Mouse (Mus musculus) embryo, embryonic 11 days (tissue): ENCODE measurements around the gene Rcn1.

ENCODE experiments used
- DNase-seq: peaks from one replicate; pipeline ENCODE4 v3.0.0-alpha.2; 2015

The Rcn1 gene

DNA sequence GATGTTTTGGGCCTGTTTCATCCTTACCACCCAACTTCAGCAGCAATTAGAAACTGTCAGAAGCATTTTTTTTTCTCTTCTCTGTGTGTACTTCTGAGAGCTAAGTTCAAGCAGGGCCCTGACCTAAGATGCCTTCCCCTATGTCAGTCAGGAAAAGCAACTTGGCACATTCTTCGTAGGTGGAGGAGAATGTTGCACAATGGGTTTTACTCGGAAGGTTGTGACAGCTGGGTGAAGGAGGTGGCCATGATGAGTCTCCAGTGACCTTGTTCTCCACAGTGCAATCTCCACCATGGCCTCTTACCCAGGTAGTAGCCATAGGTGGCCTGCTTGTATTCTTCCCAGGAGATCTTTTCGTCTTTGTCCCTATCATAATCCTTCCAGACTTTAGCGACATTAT, 4.7 kb downstream of the Rcn1 start:
- no peak for DNase-seq

GRCm38 (mm10) chr2:105392514-105392913, 6.6 kb downstream of the Rcn1 start:
- no peak for DNase-seq

DNA sequence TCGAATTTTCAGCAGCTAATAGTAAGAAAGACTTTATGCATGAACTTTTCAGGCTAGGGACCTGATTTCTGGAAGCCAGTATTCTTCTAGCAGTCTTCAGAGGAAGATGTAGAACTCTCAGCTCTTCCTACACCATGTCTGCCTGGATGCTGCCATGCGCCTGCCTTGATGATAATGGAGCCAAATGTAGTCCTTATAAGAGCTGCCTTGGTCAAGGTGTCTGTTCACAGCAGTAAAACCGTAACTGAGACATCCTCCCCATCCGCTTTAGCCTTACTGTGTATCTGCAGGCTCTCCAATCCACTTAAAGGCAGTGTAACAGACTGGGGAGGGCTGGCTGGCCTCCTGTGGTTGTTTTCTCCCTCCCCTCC, 7.7 kb downstream of the Rcn1 start:
- DNase-seq, result no peak

DNA sequence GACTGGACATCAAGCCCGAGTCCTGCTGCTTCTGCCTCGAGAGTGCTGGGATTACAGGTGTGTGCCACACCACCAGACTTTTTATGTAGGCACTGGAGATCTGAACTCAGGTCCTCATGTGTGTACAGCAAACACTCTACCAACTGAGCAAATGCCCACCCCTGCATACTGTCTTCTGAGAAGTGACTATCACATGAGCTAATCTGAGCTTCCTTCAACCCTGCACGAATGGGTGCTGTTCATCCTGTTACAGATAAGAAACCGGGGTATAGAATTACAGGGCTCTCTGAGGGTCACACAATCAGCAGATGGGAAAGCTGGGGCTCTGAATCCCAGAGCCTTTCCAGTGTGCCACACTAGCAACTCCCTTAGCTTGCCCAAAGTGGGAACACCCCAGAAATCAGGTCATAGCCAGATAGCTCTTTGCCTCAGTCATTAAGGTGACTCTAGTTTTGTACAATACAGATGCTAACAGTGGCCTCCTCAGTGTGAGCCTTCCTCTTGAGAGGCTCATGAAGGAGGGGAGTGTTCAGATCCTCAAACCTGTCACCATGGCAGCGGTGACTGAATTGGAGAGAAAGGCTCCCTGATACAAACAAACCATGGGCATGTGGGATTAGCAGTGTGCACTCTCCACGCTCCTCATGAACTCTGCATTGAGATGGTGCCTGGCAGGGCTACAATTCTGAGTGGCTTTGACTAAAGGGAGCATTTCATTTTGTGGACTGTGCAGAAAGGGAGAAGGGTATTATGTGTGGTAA, 8.3 kb downstream of the Rcn1 start:
- no peak for DNase-seq

- DNase-seq, result no peak
Observed at GRCm38 (mm10) chr2:105389007-105389890, 9.9 kb downstream of the Rcn1 start.

DNA sequence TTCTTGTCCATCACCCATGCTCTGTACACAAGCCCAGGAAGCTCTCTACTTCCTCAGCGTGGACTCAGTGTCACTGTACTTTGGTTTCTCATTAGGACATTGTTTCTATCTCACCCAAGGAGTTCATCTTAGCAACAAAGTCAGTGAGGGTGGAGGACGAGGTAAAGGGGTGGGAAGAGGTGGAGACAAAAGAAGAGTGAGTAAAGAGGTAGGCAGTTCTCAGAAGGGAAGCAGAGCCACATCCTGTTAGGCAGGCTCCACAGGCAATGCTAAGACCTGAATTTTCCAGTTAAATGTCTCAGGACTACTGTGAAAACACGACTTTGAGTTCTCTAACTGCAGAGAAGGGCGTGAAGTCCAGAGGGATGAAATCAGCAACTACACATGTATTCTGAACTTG, 12.7 kb downstream of the Rcn1 start:
- DNase-seq, result no peak

- DNase-seq, result no peak
Observed at GRCm38 (mm10) chr2:105384998-105385397, 14.1 kb downstream of the Rcn1 start.

GRCm38 (mm10) chr2:105383063-105383462, 16.1 kb downstream of the Rcn1 start:
- DNase-seq, result no peak

DNA sequence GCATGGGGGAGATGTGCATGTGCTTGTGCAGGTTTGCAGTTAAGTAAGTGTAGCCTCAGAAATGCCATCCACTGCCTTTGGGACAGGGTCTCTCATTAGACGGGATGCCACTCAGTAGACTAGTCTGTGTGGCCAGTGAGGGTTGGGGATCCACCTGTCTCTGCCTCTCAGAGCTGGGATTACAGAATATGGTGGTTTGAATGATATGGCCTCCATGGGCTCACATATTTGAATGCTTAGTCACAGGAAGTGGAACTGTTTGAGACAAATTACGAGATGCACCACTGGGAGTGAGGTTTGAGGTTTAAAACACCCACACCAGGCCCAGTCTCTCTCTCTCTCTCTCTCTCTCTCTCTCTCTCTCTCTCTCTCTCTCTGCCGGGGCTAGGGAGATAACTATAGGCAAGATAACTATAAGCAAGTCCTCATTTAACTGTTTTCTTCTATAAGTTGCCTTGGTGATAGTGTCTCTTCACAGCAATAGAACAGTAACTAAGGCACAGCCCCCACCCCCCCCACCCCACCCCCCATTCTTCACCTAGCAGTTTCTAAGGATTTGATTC, 18.3 kb downstream of the Rcn1 start:
- DNase-seq, result no peak

- DNase-seq, result no peak
Observed at GRCm38 (mm10) chr2:105379682-105380081, 19.4 kb downstream of the Rcn1 start.

GRCm38 (mm10) chr2:105375705-105376104, 23.4 kb downstream of the Rcn1 start:
- DNase-seq, result no peak

DNA sequence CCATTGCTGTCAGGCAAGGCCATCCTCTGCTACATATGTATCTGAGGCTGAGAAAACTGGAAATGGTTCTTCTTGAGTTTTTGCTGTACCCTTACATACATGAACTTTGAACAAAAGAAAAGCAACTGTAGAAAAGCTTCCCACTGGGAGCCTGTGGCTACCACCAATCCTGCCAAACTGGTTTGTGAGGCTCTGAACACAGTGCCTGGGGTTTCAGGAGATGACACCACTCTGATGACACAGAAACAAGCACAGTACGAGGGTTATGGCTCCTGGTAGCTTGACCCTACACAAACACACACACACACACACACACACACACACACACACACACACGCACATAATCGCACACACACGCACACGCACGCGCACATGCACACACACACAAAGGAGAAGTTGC, 23.9 kb downstream of the Rcn1 start:
- no peak for DNase-seq

DNA sequence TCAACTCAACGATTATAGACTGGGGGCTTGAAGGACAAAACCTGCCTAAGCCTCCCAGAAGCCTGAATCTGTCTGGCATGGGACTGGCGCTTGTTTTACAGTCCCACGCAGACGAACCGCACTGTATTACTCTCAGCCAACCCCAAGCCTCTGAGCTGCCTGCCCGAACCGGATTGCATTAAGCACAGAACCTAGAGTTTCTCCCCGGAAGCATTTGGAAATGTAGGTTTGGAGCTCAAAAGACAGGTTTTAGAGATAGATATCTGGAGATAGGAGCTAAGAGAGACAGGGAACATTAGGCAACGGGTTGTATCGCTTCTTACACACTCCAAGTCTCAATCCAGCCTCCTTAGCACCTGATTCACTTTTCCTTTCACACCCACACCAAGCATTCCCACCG, 25.5 kb downstream of the Rcn1 start:
- DNase-seq, result no peak

- no peak for DNase-seq
Observed at GRCm38 (mm10) chr2:105372727-105373126, 26.4 kb downstream of the Rcn1 start.

- no peak for DNase-seq
Observed at GRCm38 (mm10) chr2:105372156-105372555, 27.0 kb downstream of the Rcn1 start.

- DNase-seq, result peak; percentile 24
Observed at GRCm38 (mm10) chr2:105370698-105371097, 28.4 kb downstream of the Rcn1 start.

GRCm38 (mm10) chr2:105370240-105370639, 28.9 kb downstream of the Rcn1 start:
- DNase-seq, result peak; percentile 26

DNA sequence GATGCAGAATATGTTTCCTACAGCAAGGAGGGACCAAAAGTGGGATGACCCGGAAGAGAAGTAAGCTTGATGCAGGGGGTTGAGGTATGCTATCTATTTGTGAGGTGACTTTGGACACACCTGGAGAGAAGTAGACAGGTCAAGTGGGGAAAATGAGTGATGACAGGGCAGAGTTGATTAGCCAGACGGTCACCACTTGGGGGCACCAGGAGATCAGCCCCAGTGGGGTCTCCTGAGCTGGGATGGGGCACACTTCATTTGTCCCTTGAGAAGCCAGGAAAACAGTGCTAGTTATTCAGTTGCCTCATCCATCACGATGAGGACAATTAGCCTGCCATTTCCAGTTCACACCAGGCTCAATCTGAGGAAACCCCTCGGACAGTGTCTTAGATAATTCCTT, 31.5 kb downstream of the Rcn1 start:
- no peak for DNase-seq

DNA sequence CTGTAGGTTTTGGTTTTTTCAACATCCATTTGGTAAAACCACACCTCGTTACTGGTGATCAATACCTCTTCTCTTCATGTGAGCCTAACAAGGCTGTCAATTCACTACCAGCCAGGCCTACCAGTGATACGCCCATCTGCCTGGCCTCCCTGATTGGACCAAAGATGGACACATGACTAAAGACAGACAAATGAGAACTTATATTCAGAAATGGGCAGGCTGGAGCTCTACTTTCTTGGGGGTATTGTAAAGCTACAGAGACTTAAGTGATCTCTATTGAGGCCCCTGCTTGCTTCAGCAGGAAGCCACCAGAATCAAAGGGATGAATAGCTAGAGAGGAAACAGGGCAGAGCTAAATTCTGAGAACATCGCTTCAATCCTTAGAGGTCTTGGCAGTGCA, 41.1 kb downstream of the Rcn1 start:
- DNase-seq, result no peak

GRCm38 (mm10) chr2:105356791-105357190, 42.3 kb downstream of the Rcn1 start:
- no peak for DNase-seq

DNA sequence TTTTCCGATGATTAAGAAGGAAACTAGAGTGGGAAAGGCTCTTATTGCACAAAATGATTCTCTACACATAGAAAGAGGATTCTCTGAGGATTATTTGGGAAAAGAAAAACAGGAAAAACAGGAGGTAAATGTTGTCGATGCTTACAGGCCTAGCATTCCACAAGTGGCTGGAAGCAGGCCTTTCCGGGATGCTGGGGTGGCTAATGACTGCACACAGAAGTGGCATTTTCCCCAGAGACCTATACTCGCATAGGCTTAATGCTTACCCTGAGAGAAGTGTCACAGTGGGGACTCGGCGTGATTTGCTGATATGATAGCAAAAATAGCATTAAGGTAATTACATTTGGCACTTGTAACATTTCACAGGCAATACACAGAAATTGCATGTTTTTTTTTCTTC, 50.2 kb downstream of the Rcn1 start:
- no peak for DNase-seq

DNA sequence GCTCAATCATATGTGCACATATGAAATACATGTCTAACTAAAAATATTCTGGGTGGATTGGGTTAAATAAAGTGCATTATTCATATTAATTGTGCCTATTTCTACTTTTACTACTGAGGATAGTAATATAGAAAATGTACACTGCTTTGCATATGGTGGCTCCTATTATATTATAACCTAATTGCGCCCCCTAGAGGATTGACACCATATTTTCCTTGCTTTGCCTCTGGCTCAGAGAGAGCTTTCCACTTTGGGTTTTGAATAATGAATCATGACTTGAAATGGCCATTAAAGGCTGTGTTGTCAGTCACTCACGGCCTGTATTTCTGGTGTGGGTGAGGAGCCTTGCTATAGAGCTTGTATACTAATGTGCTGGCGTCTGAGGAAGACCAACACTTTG, 59.1 kb downstream of the Rcn1 start:
- DNase-seq, result peak; percentile 50

- DNase-seq, result no peak
Observed at GRCm38 (mm10) chr2:105337171-105337875, 61.8 kb downstream of the Rcn1 start.
